Mouse (Mus musculus) liver, embryonic 11.5 days (tissue): ENCODE results near the gene Lpin2. TPM values are rescaled to one million over a fixed set of nuclear protein-coding genes. Genes with fewer than 3 reads are reported as not detected.

ENCODE experiments used
- ATAC-seq: fragments of 200-750 bp; cut with Nextera tagmentation; replicated peaks from 2 replicates; pipeline ENCODE4 v1.8.0; 2017; ENCODE audit warnings: moderate number of reproducible peaks, mild to moderate bottlenecking, moderate TSS enrichment, moderate library complexity; ENCODE audit not compliant: low FRiP score
- DNase-seq: peaks from one replicate; pipeline ENCODE4 v3.0.0-alpha.2; 2017; ENCODE audit warnings: low spot score
- H3K27ac ChIP-seq: fragments of 300-500 bp; sonication (generic); 2 replicates; pipeline ENCODE4 v1.5.1; 2014; ENCODE audit warnings: mild to moderate bottlenecking, low read depth, low read length, control low read depth
- H3K27me3 ChIP-seq: fragments of 300-500 bp; sonication (generic); replicated peaks from 2 replicates; pipeline ENCODE4 v1.6.1; 2014; ENCODE audit warnings: low read length, mixed read lengths; ENCODE audit not compliant: control insufficient read depth, insufficient read depth
- H3K36me3 ChIP-seq: fragments of 300-500 bp; sonication (generic); 2 replicates; pipeline ENCODE4 v1.6.1; 2014; ENCODE audit warnings: mild to moderate bottlenecking, low read length, moderate library complexity, mixed read lengths; ENCODE audit not compliant: control insufficient read depth, insufficient read depth
- H3K4me1 ChIP-seq: fragments of 300-500 bp; sonication (generic); replicated peaks from 2 replicates; pipeline ENCODE4 v1.6.1; 2014; ENCODE audit warnings: low read length, mixed read lengths; ENCODE audit not compliant: control insufficient read depth, insufficient read depth
- H3K4me2 ChIP-seq: fragments of 300-500 bp; sonication (generic); 2 replicates; pipeline ENCODE4 v1.6.1; 2014; ENCODE audit warnings: mild to moderate bottlenecking, control low read depth, moderate library complexity
- H3K4me3 ChIP-seq: fragments of 300-500 bp; sonication (generic); 2 replicates; pipeline ENCODE4 v1.5.1; 2014; ENCODE audit warnings: low read depth, low read length, control low read depth
- H3K9ac ChIP-seq: fragments of 300-500 bp; sonication (generic); 2 replicates; pipeline ENCODE4 v1.6.1; 2014; ENCODE audit warnings: low read depth, low read length, control low read depth
- H3K9me3 ChIP-seq: fragments of 300-500 bp; sonication (generic); 2 replicates; pipeline ENCODE4 v1.6.1; 2016; ENCODE audit warnings: low read length, inconsistent platforms, mixed read lengths; ENCODE audit not compliant: control insufficient read depth
- WGBS: fragments of 180-500 bp; shearing (Covaris S2); extraction: QIAGEN DNeasy Blood & Tissue Kit; methylation state at CpG from one replicate; pipeline ENCODE4 v1.1.7; 2014; 5-methylcytosine and 5-hydroxymethylcytosine counted together
- polyA plus RNA-seq: library from polyadenylated mRNA; unstranded; fragments of >200 nt; fragmentation: Nextera tagmentation; extraction: Ambion mirVana; gene quantifications from 2 replicates; pipeline ENCODE4 v1.2.1, GENCODE M21; 2014

Lpin2 gene
- polyA plus RNA-seq, 1 experiment from 2014 or later, result 37.7 TPM

DNA sequence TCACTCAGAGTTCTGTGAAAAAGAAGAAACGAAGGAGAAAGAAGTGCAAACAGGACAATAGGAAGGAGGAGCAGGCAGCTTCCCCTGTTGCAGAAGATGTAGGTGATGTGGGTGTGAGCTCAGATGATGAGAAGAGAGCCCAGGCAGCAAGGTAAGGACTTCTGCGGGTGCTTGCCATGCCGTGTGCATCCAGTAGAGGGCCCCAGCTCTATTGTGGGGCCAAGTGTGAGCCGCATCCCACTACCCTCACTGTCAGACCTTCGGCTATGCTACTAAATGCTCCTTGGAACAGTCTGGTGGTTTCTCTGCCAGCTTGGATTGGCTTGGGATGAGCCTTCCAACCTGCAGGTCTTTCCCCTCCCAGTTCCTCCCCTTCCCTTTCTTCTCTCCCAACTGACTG is 42.7 kb downstream of the Lpin2 start:
- Histone ChIP-seq H3K4me1 (peaks cover 9% of the 10 kb centered on the region), H3K27ac (no peak overlapping the region), H3K36me3 (no peaks in the 10 kb centered on the region), H3K9me3 (no peaks in the 10 kb centered on the region), H3K9ac (no peak overlapping the region), H3K4me2 (no peak overlapping the region), H3K4me3 (no peak overlapping the region), H3K27me3 (no peaks in the 10 kb centered on the region)
- ATAC-seq (peak; percentile 68), DNase-seq (no peak)
- WGBS, result 29% methylated on average over 5 of the region's 5 CpGs

DNA sequence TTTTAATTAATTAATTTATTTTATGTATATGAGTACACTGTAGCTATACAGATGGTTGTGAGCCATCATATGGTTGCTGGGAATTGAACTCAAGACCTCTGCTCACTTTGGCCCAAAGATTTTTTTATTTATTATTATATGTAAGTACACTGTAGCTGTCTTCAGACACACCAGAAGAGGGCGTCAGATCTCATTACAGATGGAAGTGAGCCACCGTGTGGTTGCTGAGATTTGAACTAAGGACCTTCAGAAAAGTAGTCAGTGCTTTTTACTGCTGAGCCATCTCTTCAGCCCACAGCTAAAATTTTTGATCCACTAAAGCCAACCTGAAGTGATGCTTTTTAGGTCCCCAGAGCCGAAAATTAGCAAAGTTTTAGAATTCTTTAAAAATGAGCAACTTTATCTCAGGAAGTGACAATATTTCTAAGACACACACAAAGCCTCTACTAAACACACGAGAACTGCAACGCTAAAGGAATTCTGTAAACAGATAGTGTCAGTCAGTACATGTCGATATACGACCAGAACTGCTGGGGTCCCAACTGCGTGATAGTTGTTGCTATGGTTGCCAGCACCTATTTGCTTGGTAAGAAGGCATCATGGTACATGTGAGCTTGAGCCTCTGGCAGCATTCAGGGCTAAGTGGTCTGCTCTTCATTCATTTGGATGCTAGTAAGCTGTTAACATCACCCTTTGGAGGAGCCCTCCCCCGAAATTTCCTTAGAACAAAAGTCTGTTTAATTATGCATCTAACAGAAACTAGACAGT is 45.0 kb downstream of the Lpin2 start:
- Histone ChIP-seq H3K9me3 (no peaks in the 10 kb centered on the region), H3K36me3 (peaks cover 9% of the 10 kb centered on the region; the same call in 1 of the 2 replicates), H3K27me3 (no peaks in the 10 kb centered on the region), H3K9ac (no peak overlapping the region), H3K27ac (no peak overlapping the region), H3K4me2 (no peak overlapping the region), H3K4me3 (no peak overlapping the region), H3K4me1 (peaks cover 14% of the 10 kb centered on the region)
- 80% methylated on average over 9 of the region's 9 CpGs for WGBS
- no peak for DNase-seq
- no peak for ATAC-seq

DNA sequence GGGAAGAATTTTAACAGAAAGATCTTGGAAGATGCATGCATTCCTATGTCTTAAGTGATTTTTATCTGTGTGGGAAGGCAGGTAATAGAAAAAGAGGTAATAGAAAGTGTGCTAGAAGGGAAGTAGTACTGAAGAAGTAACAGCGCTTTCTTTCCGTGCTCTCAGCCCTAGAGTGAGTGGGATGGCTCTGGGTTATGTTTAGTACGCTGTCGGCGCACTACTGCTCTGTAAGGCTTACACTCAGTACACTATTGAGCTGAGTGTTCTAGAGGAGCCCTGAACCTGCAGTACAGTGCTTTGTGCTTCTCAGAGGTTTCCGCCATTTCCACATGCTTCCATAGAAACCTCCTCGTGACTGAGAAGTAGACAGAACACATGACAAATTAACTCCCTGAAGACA is 46.3 kb downstream of the Lpin2 start:
- no peaks in the 10 kb centered on the region for H3K27me3 ChIP-seq

DNA sequence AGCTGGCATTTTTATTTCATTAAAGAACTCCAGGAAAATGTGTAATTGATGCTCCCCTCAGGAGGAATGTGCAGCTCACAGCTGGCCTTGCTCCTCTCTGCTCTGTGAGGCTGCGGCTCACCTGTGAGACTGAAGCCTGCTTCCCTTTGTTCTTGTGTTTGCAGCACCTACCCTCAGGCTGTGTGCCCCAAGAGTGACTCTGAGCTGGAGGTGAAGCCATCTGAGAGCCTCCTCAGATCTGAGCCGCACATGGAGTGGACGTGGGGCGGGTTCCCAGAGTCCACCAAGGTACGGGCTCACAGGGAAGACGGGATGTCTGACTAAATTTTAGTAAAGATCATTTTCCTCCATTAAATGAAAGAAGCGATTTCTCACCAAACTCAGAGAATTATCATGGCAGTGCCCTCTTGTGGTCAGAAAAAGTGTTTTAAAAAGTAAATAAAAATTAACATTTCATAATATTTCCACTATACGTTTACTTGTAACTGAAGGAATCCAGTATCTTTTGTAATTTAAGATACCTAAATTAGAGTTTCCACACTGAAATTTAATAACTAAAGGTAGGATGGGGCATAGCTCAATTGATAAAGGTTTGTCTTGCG is 47.8 kb downstream of the Lpin2 start:
- DNase-seq, result no peak
- Histone ChIP-seq H3K27me3 (no peaks in the 10 kb centered on the region), H3K36me3 (peaks cover 17% of the 10 kb centered on the region; the same call in 1 of the 2 replicates), H3K9ac (no peak overlapping the region), H3K27ac (no peak overlapping the region), H3K4me2 (no peak overlapping the region), H3K9me3 (no peaks in the 10 kb centered on the region), H3K4me3 (no peak overlapping the region), H3K4me1 (peaks cover 8% of the 10 kb centered on the region)
- 81% methylated on average over 9 of the region's 9 CpGs for WGBS
- ATAC-seq, result no peak

More for the DNA sequence above, 46.3 kb downstream of the Lpin2 start:
- DNase-seq (no peak), ATAC-seq (no peak)
- Histone ChIP-seq H3K27ac (no peak overlapping the region), H3K9ac (no peak overlapping the region), H3K4me1 (peaks cover 9% of the 10 kb centered on the region), H3K9me3 (no peaks in the 10 kb centered on the region), H3K4me2 (no peak overlapping the region), H3K4me3 (no peak overlapping the region), H3K36me3 (peaks cover 14% of the 10 kb centered on the region; the same call in 1 of the 2 replicates)
- 87% methylated on average over 7 of the region's 7 CpGs for WGBS

DNA sequence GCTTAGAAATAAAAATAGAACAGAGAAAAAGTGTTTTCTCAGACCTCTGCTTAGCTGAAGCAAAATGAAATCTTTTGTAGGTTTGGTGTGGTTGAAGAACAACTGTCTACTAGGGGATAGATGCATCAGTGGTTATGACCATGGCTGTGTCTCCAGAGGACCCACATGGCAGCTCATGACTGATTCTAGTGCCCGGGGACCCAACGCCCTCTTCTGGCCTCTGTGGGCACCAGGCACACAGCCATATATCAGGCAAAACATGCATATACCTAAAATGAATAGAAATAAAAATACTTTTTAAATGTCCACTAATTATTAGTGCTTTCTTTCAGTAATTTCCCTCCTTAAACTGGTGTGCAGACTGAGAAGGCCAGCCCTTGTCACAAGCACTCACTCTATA is 49.6 kb downstream of the Lpin2 start:
- H3K9me3 ChIP-seq, result no peaks in the 10 kb centered on the region
- H3K4me1 ChIP-seq, result peaks cover 19% of the 10 kb centered on the region
- H3K4me2 ChIP-seq, result no peak overlapping the region
- H3K27ac ChIP-seq, result no peak overlapping the region
- H3K9ac ChIP-seq, result no peak overlapping the region
- H3K36me3 ChIP-seq, result peaks cover 17% of the 10 kb centered on the region; the same call in 1 of the 2 replicates
- ATAC-seq, result no peak
- no peaks in the 10 kb centered on the region for H3K27me3 ChIP-seq
- no peak for DNase-seq
- 85% methylated on average over 2 of the region's 2 CpGs for WGBS
- no peak overlapping the region for H3K4me3 ChIP-seq

DNA sequence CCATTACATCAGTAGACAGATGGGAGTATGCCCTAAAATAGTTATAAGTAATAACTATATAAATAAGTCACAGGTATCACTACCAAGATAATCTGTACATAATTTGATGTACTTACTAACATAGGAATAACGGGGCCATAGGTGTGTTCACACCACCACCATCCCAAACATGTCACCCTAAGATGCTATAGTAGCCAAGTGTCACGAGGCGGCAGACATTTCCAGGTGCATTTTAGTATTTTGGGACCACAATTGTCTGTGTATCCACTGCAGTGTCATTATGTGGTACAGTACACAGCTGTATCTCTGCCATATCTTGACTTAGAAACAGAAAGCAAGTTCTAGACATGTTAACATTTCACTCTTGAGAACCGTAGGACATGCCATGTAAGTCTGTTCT is 50.9 kb downstream of the Lpin2 start:
- peaks cover 22% of the 10 kb centered on the region; the same call in 1 of the 2 replicates for H3K36me3 ChIP-seq

DNA sequence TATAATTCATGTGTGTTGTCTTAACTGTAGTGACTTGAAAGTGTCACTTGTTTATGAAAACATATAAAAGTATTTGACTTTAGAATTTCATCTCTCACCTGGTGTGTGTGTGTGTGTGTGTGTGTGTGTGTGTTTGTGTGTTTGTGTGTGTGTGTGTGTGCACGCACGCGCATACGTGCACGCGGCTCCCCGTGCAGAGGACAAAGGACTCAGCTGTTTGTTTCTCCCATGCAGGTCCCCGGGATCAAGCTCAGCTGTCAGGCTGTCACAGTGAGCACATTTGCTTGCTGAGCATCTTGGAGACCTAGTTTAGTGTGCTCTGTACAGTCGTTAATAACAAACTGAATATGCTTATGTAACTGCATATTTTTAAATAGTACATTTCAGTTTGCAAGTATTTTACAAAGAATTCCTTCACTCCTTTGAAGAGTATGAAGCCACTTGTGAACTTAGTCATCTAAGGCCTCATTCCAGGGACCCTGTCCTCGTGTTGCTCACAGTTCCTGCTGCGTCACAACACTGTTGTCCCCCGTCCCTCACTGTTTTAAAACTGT is 51.8 kb downstream of the Lpin2 start:
- Histone ChIP-seq H3K27me3 (no peaks in the 10 kb centered on the region), H3K4me3 (no peak overlapping the region), H3K4me1 (peaks cover 37% of the 10 kb centered on the region), H3K27ac (peak overlapping the region; percentile 56; the same call in 1 of the 2 replicates), H3K9ac (no peak overlapping the region), H3K36me3 (peaks cover 22% of the 10 kb centered on the region; the same call in 1 of the 2 replicates), H3K4me2 (no peak overlapping the region), H3K9me3 (no peaks in the 10 kb centered on the region)
- WGBS, result 91% methylated on average over 12 of the region's 12 CpGs
- DNase-seq (no peak), ATAC-seq (no peak)

More for the DNA sequence above, 50.9 kb downstream of the Lpin2 start:
- 91% methylated on average over 4 of the region's 4 CpGs for WGBS
- Histone ChIP-seq H3K4me1 (peaks cover 31% of the 10 kb centered on the region), H3K4me2 (no peak overlapping the region), H3K4me3 (no peak overlapping the region), H3K9ac (no peak overlapping the region), H3K27ac (peak overlapping the region; percentile 36; the same call in 1 of the 2 replicates), H3K27me3 (no peaks in the 10 kb centered on the region), H3K9me3 (no peaks in the 10 kb centered on the region)
- DNase-seq, result no peak
- ATAC-seq, result no peak

DNA sequence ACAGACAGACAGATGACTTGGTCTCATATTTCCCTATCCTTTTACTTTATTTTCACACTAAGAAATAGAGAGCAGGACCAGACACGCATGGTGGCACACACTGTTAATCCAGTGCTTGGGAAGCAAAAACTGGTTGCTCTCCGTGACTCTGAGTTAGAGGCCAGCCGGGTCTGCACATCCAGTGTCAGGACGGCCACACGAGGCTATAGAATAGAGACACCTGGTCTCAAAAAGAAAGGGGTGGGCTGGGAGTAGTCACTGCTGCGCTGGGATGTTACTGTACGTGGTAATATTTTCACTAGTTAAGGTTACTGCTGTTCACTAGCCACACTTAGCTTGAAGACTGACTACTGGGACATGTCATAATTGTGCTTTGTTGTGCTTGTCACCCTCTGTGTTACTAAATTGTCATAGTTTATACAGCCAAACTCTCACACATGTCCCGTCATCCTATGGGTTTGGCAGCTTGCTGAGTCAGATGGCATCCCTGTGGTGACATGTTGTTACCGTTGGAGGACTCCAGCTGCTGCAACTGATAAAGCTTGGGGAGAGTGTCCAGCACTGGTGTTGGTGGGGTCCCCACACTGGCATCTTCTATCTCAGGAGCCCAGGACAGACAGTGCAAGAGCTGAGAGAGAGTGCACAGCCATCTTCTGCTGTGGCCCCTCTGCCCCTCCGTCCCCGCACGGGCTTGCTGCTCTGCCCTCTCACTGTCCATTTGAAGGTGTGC is 53.0 kb downstream of the Lpin2 start:
- no peak for DNase-seq
- Histone ChIP-seq H3K9ac (peak overlapping the region; percentile 48), H3K9me3 (no peaks in the 10 kb centered on the region), H3K4me3 (no peak overlapping the region), H3K36me3 (peaks cover 22% of the 10 kb centered on the region; the same call in 1 of the 2 replicates), H3K27ac (peak overlapping the region; percentile 97), H3K4me1 (peaks cover 37% of the 10 kb centered on the region), H3K4me2 (peak overlapping the region; percentile 12), H3K27me3 (no peaks in the 10 kb centered on the region)
- peak; percentile 99 for ATAC-seq
- WGBS, result 50% methylated on average over 12 of the region's 12 CpGs
